Mouse (Mus musculus) ovary, postnatal 14 days (tissue): Measurements from ENCODE around the gene Ube2cbp.

Source experiments
- DNase-seq: peaks from one replicate; pipeline ENCODE4 v3.0.0; 2022; ENCODE audit warnings: low spot score

Ube2cbp gene

GRCm38 (mm10) chr9:86464151-86465105 is at the start of gene Ube2cbp:
Gene Ube2cbp (minus strand): TSS chr9:86464950.
- DNase-seq, result peak; percentile 82

- DNase-seq, result no peak
These were observed 49.6 kb upstream of the Ube2cbp start for GRCm38 (mm10) chr9:86514390-86514789.

GRCm38 (mm10) chr9:86513733-86514132 is 49.0 kb upstream of the Ube2cbp start:
- no peak for DNase-seq

GRCm38 (mm10) chr9:86507437-86507836 is 42.7 kb upstream of the Ube2cbp start:
- no peak for DNase-seq

- no peak for DNase-seq
These were observed 34.3 kb upstream of the Ube2cbp start for GRCm38 (mm10) chr9:86499083-86499482.

- DNase-seq, result no peak
These were observed 31.5 kb upstream of the Ube2cbp start for GRCm38 (mm10) chr9:86496261-86496660.

- no peak for DNase-seq
These were observed 27.0 kb upstream of the Ube2cbp start for GRCm38 (mm10) chr9:86491740-86492139.

- no peak for DNase-seq
These were observed 17.5 kb upstream of the Ube2cbp start for GRCm38 (mm10) chr9:86482236-86482635.

- no peak for DNase-seq
These were observed 13.8 kb upstream of the Ube2cbp start for GRCm38 (mm10) chr9:86478414-86479093.

GRCm38 (mm10) chr9:86476763-86477162 is 12.0 kb upstream of the Ube2cbp start:
- DNase-seq, result no peak

- DNase-seq, result no peak
These were observed 11.2 kb upstream of the Ube2cbp start for GRCm38 (mm10) chr9:86475956-86476355.

- DNase-seq, result peak; percentile 92
These were observed 2.5 kb upstream of the Ube2cbp start, which contains the start of gene Dop1a for GRCm38 (mm10) chr9:86466990-86467870. Gene Dop1a (plus strand): TSS chr9:86467154.

- no peak for DNase-seq
These were observed 11.1 kb downstream of the Ube2cbp start for GRCm38 (mm10) chr9:86453626-86454025.

GRCm38 (mm10) chr9:86451617-86452016 is 13.1 kb downstream of the Ube2cbp start:
- peak; percentile 39 for DNase-seq

- DNase-seq, result no peak
These were observed 13.7 kb downstream of the Ube2cbp start for GRCm38 (mm10) chr9:86451094-86451493.

- DNase-seq, result peak; percentile 75
These were observed 15.2 kb downstream of the Ube2cbp start for GRCm38 (mm10) chr9:86449581-86449980.

- DNase-seq, result no peak
These were observed 17.3 kb downstream of the Ube2cbp start for GRCm38 (mm10) chr9:86447431-86447830.

- no peak for DNase-seq
These were observed 17.9 kb downstream of the Ube2cbp start for GRCm38 (mm10) chr9:86446847-86447246.

GRCm38 (mm10) chr9:86442248-86442647 is 22.5 kb downstream of the Ube2cbp start:
- DNase-seq, result no peak

GRCm38 (mm10) chr9:86438337-86439009 is 26.3 kb downstream of the Ube2cbp start:
- DNase-seq, result no peak

- DNase-seq, result no peak
These were observed 28.1 kb downstream of the Ube2cbp start for GRCm38 (mm10) chr9:86436608-86437007.
